Mouse (Mus musculus) induced T-regulatory cell, adult 2 months (primary cell): ENCODE results near the gene Trpc1.
A peak's percentile ranks its signal among the peaks of the same experiment; 100 is the strongest.

Experiments used
- DNase-seq: peaks from one replicate; pipeline ENCODE4 v3.0.0-alpha.2; 2012; ENCODE audit warnings: low read depth

Trpc1 gene

GRCm38 (mm10) chr9:95697808-95698207, 52.4 kb downstream of the Trpc1 start:
- peak; percentile 52 for DNase-seq

GRCm38 (mm10) chr9:95696581-95696980, 53.6 kb downstream of the Trpc1 start:
- DNase-seq: no peak

- DNase-seq: no peak
Observed at GRCm38 (mm10) chr9:95695023-95695422, 55.2 kb downstream of the Trpc1 start.

GRCm38 (mm10) chr9:95694526-95694925, 55.6 kb downstream of the Trpc1 start:
- DNase-seq: no peak

- no peak for DNase-seq
Observed at GRCm38 (mm10) chr9:95693528-95694100, 56.6 kb downstream of the Trpc1 start.

- no peak for DNase-seq
Observed at GRCm38 (mm10) chr9:95692823-95693222, 57.4 kb downstream of the Trpc1 start.

- DNase-seq: peak; percentile 22
Observed at GRCm38 (mm10) chr9:95688064-95688463, 62.1 kb downstream of the Trpc1 start.

- DNase-seq: no peak
Observed at GRCm38 (mm10) chr9:95685660-95686440, 64.3 kb downstream of the Trpc1 start.

- no peak for DNase-seq
Observed at GRCm38 (mm10) chr9:95680691-95681090, 69.5 kb downstream of the Trpc1 start.

- DNase-seq: no peak
Observed at GRCm38 (mm10) chr9:95679966-95680365, 70.2 kb downstream of the Trpc1 start.

- DNase-seq: no peak
Observed at GRCm38 (mm10) chr9:95676021-95676420, 74.2 kb downstream of the Trpc1 start.

GRCm38 (mm10) chr9:95675064-95675699, 75.0 kb downstream of the Trpc1 start:
- no peak for DNase-seq

GRCm38 (mm10) chr9:95672760-95673159, 77.4 kb downstream of the Trpc1 start:
- DNase-seq: peak; percentile 32

- no peak for DNase-seq
Observed at GRCm38 (mm10) chr9:95672331-95672730, 77.8 kb downstream of the Trpc1 start.

GRCm38 (mm10) chr9:95668306-95668705, 81.9 kb downstream of the Trpc1 start:
- DNase-seq: no peak

- DNase-seq: no peak
Observed at GRCm38 (mm10) chr9:95667836-95668235, 82.3 kb downstream of the Trpc1 start.

- DNase-seq: no peak
Observed at GRCm38 (mm10) chr9:95665835-95666234, 84.3 kb downstream of the Trpc1 start.

- DNase-seq: no peak
Observed at GRCm38 (mm10) chr9:95664290-95664989, 85.7 kb downstream of the Trpc1 start.

GRCm38 (mm10) chr9:95657941-95658340, 92.2 kb downstream of the Trpc1 start:
- DNase-seq: no peak
